Mouse (Mus musculus) embryo, embryonic 11 days (tissue): ENCODE measurements at regions not wholly inside any gene's neighbourhood (a gene's known extent, or its start where the extent isn't known, plus 50 kb on each side); places are given as distances from the start of the nearest gene placed in this dataset.

Experiments
- DNase-seq: peaks from one replicate; pipeline ENCODE4 v3.0.0-alpha.2; 2015

- DNase-seq: no peak
Observed at GRCm38 (mm10) chr1:30362072-30362769, 511.5 kb downstream of the Phf3 start.

GRCm38 (mm10) chr1:30320657-30321262 is 553.0 kb downstream of the Phf3 start:
- DNase-seq: no peak

- no peak for DNase-seq
Observed at GRCm38 (mm10) chr1:30318195-30318594, 555.5 kb downstream of the Phf3 start.

- DNase-seq: no peak
Observed at GRCm38 (mm10) chr1:30289073-30289472, 584.6 kb downstream of the Phf3 start.

GRCm38 (mm10) chr1:30262418-30262817 is 611.3 kb downstream of the Phf3 start:
- DNase-seq: no peak

GRCm38 (mm10) chr1:30259547-30259946 is 614.2 kb downstream of the Phf3 start:
- DNase-seq: peak; percentile 3

- DNase-seq: peak; percentile 10
Observed at GRCm38 (mm10) chr1:30216764-30217348, 656.9 kb downstream of the Phf3 start.

- no peak for DNase-seq
Observed at GRCm38 (mm10) chr1:30204608-30205262, 669.0 kb downstream of the Phf3 start.

- no peak for DNase-seq
Observed at GRCm38 (mm10) chr1:30176225-30176624, 697.5 kb downstream of the Phf3 start.

GRCm38 (mm10) chr1:30144997-30145396 is 728.7 kb downstream of the Phf3 start:
- DNase-seq: peak; percentile 47

- DNase-seq: no peak
Observed at GRCm38 (mm10) chr1:30114186-30114585, 759.5 kb downstream of the Phf3 start.
